Mouse (Mus musculus): ENCODE data around the gene Masp2. TPM values are rescaled to one million over a fixed set of nuclear protein-coding genes. Genes with fewer than 3 reads are reported as not detected.

Gene Masp2
- polyA plus RNA-seq (2012; rRNA removed), result 0.82 and 1.9 TPM in 2 replicates

GRCm38 (mm10) chr4:148602357-148603120 is at the start of gene Masp2:
Masp2 (plus strand) TSS chr4:148602554.
- WGBS, result 91% methylated on average over 14 of the region's 14 CpGs
- H3K27ac ChIP-seq (ENCODE audit: insufficient read depth, low read length), result no peak within 1 kb of the TSS
- no peak for DNase-seq
- TF ChIP-seq CTCF (IDR thresholded peaks at IDR 0.05; ENCODE audit: borderline replicate concordance, insufficient read depth, low read depth, low read length) (no peak), POLR2A (IDR thresholded peaks at IDR 0.05; ENCODE audit: borderline replicate concordance, insufficient read depth, low read length) (no peak)
- no peaks in the 10 kb centered on the region for H3K4me1 ChIP-seq (ENCODE audit: control insufficient read depth, insufficient read depth, low read length)
- no peaks in the 10 kb centered on the region for H3K27me3 ChIP-seq (ENCODE audit: control insufficient read depth, insufficient read depth, low read length)
- no peak within 1 kb of the TSS for H3K4me3 ChIP-seq (replicated peaks; ENCODE audit: insufficient read depth, low read depth, low read length)

GRCm38 (mm10) chr4:148557766-148558165 is 44.6 kb upstream of the Masp2 start:
- no peaks in the 10 kb centered on the region for H3K27me3 ChIP-seq (ENCODE audit: control insufficient read depth, insufficient read depth, low read length)
- H3K27ac ChIP-seq (ENCODE audit: insufficient read depth, low read length), result no peak overlapping the region; the same call in 1 of the 2 replicates
- no peak for DNase-seq
- no peaks in the 10 kb centered on the region for H3K4me1 ChIP-seq (ENCODE audit: control insufficient read depth, insufficient read depth, low read length)
- H3K4me3 ChIP-seq (replicated peaks; ENCODE audit: insufficient read depth, low read depth, low read length), result peak overlapping the region; percentile 67
- TF ChIP-seq CTCF (IDR thresholded peaks at IDR 0.05; ENCODE audit: borderline replicate concordance, insufficient read depth, low read depth, low read length) (no peak), POLR2A (IDR thresholded peaks at IDR 0.05; ENCODE audit: borderline replicate concordance, insufficient read depth, low read length) (no peak)
- 25% methylated on average over 6 of the region's 6 CpGs for WGBS

DNA sequence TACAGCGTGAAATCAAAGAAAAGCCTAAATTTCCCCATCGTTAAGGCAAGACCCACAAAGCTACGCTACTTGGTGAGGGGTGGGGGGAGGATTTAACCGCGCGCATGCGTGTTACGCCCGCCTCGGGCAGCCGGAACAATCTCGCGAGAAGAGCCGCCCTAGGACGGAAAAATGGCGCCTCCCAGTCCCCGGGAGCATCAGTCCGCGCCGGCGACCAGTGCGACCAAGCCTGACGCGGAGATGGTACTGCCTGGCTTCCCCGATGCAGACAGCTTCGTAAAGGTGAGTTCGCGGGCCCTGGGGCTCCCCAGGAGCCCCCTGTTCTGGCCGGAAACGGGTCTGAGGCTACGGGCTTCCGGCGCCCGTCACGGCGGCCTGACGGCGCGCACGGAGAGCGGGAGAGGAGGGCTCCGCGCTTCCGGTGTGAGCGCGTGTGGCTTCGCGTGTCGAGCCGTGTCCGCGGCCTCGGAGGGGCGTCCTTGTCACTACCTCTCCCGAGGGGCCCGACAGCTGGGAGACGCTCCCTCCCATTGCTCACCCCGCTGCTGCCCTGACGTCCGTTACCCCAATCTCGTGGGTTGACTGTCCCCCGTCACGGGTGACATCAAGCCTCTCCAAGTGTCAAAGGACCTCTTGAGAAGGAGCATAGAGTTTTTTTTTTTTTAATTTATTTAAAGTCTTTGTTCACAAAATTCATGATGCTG is 43.9 kb upstream of the Masp2 start, which contains the start of gene Exosc10:
Gene Exosc10 (plus strand): TSS at position 133 of the 704 bp plus-strand sequence.
- TF ChIP-seq POLR2A (IDR thresholded peaks at IDR 0.05; ENCODE audit: borderline replicate concordance, insufficient read depth, low read length) (peak; percentile 87; the same call in 1 of the 2 replicates), CTCF (IDR thresholded peaks at IDR 0.05; ENCODE audit: borderline replicate concordance, insufficient read depth, low read depth, low read length) (no peak)
- peak within 1 kb of the TSS; percentile 37 for H3K27ac ChIP-seq (ENCODE audit: insufficient read depth, low read length)
- DNase-seq, result peak; percentile 84 to 91
- H3K4me1 ChIP-seq (ENCODE audit: control insufficient read depth, insufficient read depth, low read length), result no peaks in the 10 kb centered on the region
- H3K4me3 ChIP-seq (replicated peaks; ENCODE audit: insufficient read depth, low read depth, low read length), result peak within 1 kb of the TSS; percentile 67
- under 1% methylated on average over 63 of the region's 63 CpGs for WGBS
- no peaks in the 10 kb centered on the region for H3K27me3 ChIP-seq (ENCODE audit: control insufficient read depth, insufficient read depth, low read length)

GRCm38 (mm10) chr4:148562676-148563075 is 39.7 kb upstream of the Masp2 start:
- WGBS, result 92% methylated on average over 17 of the region's 17 CpGs
- no peaks in the 10 kb centered on the region for H3K4me1 ChIP-seq (ENCODE audit: control insufficient read depth, insufficient read depth, low read length)

DNA sequence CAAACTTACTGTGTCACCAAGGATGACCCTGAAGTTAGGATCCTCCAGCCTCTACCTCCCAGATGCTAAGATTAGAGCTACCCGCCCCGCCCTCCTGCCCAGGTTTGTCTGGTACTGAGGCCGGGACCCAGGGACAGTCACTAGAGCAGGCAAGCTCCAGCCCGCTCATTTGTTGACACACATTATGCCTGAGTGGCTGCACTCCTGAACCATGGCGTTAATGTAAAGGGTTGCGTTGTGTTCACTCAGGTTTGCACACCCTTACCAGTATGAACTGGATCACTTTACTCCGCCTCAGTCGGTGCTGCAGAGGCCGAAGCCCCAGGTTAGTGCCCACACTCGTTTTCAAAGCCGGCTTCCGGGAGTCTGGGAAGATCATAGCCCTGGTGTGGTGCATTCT is 38.8 kb upstream of the Masp2 start:
- Histone ChIP-seq H3K4me3 (replicated peaks; ENCODE audit: insufficient read depth, low read depth, low read length) (no peak overlapping the region), H3K27ac (ENCODE audit: insufficient read depth, low read length) (no peak overlapping the region), H3K4me1 (ENCODE audit: control insufficient read depth, insufficient read depth, low read length) (no peaks in the 10 kb centered on the region), H3K27me3 (ENCODE audit: control insufficient read depth, insufficient read depth, low read length) (no peaks in the 10 kb centered on the region)
- DNase-seq, result no peak
- TF ChIP-seq POLR2A (IDR thresholded peaks at IDR 0.05; ENCODE audit: borderline replicate concordance, insufficient read depth, low read length) (no peak), CTCF (IDR thresholded peaks at IDR 0.05; ENCODE audit: borderline replicate concordance, insufficient read depth, low read depth, low read length) (no peak)
- WGBS, result 95% methylated on average over 12 of the region's 12 CpGs

More at GRCm38 (mm10) chr4:148562676-148563075, 39.7 kb upstream of the Masp2 start:
- Histone ChIP-seq H3K27ac (ENCODE audit: insufficient read depth, low read length) (no peak overlapping the region), H3K4me3 (replicated peaks; ENCODE audit: insufficient read depth, low read depth, low read length) (no peak overlapping the region), H3K27me3 (ENCODE audit: control insufficient read depth, insufficient read depth, low read length) (no peaks in the 10 kb centered on the region)
- DNase-seq, result no peak
- TF ChIP-seq POLR2A (IDR thresholded peaks at IDR 0.05; ENCODE audit: borderline replicate concordance, insufficient read depth, low read length) (no peak), CTCF (IDR thresholded peaks at IDR 0.05; ENCODE audit: borderline replicate concordance, insufficient read depth, low read depth, low read length) (no peak)

- no peak for TF ChIP-seq CTCF (IDR thresholded peaks at IDR 0.05; ENCODE audit: borderline replicate concordance, insufficient read depth, low read depth, low read length)
- TF ChIP-seq POLR2A (IDR thresholded peaks at IDR 0.05; ENCODE audit: borderline replicate concordance, insufficient read depth, low read length), result no peak
- H3K4me3 ChIP-seq (replicated peaks; ENCODE audit: insufficient read depth, low read depth, low read length), result no peak overlapping the region
- no peak for DNase-seq
- no peaks in the 10 kb centered on the region for H3K27me3 ChIP-seq (ENCODE audit: control insufficient read depth, insufficient read depth, low read length)
- WGBS, result 88% methylated on average over 10 of the region's 10 CpGs
- no peaks in the 10 kb centered on the region for H3K4me1 ChIP-seq (ENCODE audit: control insufficient read depth, insufficient read depth, low read length)
- no peak overlapping the region for H3K27ac ChIP-seq (ENCODE audit: insufficient read depth, low read length)
Measured at GRCm38 (mm10) chr4:148570138-148570537, 32.2 kb upstream of the Masp2 start.

DNA sequence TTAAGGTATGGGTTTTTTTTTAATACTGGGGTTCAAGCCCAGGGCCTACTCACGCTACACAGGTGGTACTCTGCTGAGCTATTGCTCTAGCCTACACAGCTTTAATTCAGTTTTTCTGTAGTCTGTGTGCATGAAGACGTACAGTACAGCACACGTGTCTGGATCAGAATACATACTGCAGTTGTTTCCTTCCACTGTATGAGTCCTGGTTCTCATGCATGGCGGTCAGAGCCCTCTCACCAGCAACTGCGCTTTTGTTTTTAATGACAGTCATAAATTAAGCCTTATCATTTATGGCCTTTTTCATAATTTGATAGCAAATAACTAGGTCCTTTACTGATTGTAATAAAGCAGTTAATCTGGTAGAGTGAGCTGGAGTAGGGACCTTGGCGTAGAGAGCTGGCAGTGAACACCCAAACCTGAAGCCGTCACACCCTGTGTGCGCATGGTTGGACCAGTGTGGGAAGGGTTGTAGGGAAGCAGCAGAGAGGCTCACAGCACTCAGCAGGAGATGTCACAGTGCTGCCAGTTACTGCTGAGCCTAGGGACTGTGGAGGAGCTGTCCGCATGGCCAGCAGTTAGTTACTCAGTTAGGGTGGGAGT is 31.6 kb upstream of the Masp2 start:
- Histone ChIP-seq H3K27ac (ENCODE audit: insufficient read depth, low read length) (no peak overlapping the region), H3K27me3 (ENCODE audit: control insufficient read depth, insufficient read depth, low read length) (no peaks in the 10 kb centered on the region), H3K4me1 (ENCODE audit: control insufficient read depth, insufficient read depth, low read length) (no peaks in the 10 kb centered on the region), H3K4me3 (replicated peaks; ENCODE audit: insufficient read depth, low read depth, low read length) (no peak overlapping the region)
- DNase-seq, result no peak
- 65% methylated on average over 9 of the region's 9 CpGs for WGBS
- TF ChIP-seq POLR2A (IDR thresholded peaks at IDR 0.05; ENCODE audit: borderline replicate concordance, insufficient read depth, low read length) (no peak), CTCF (IDR thresholded peaks at IDR 0.05; ENCODE audit: borderline replicate concordance, insufficient read depth, low read depth, low read length) (no peak)
